Mouse (Mus musculus) layer of hippocampus, adult 2 months (tissue): Measurements from ENCODE around the gene Senp1. TPM values are rescaled to one million over a fixed set of nuclear protein-coding genes. Genes with fewer than 3 reads are reported as not detected.

Experiments used
- DNase-seq, 2 experiments: peaks; one replicate each; pipeline ENCODE4 v3.0.0; 2022; ENCODE audit warnings: low spot score in 2 of 2
- H3K27ac ChIP-seq: fragments of 200-600 bp; 2 replicates; pipeline ENCODE4 v1.8.1; 2022
- H3K4me3 ChIP-seq: fragments of 200-600 bp; 2 replicates; pipeline ENCODE4 v1.8.1; 2022; ENCODE audit warnings: mild to moderate bottlenecking
- CTCF ChIP-seq: fragments of 200-600 bp; conservative IDR thresholded peaks from 2 replicates; pipeline ENCODE4 v1.8.1; 2022; ENCODE audit warnings: antibody characterized with exemption, mild to moderate bottlenecking, moderate library complexity
- total RNA-seq, 2 experiments: library from RNA; stranded (reverse); gene quantifications; 2 replicates each; pipeline ENCODE4 v1.2.3; 2021

The Senp1 gene
- total RNA-seq, 2 experiments from 2014 or later, result 12.7 to 13.5 TPM

DNA sequence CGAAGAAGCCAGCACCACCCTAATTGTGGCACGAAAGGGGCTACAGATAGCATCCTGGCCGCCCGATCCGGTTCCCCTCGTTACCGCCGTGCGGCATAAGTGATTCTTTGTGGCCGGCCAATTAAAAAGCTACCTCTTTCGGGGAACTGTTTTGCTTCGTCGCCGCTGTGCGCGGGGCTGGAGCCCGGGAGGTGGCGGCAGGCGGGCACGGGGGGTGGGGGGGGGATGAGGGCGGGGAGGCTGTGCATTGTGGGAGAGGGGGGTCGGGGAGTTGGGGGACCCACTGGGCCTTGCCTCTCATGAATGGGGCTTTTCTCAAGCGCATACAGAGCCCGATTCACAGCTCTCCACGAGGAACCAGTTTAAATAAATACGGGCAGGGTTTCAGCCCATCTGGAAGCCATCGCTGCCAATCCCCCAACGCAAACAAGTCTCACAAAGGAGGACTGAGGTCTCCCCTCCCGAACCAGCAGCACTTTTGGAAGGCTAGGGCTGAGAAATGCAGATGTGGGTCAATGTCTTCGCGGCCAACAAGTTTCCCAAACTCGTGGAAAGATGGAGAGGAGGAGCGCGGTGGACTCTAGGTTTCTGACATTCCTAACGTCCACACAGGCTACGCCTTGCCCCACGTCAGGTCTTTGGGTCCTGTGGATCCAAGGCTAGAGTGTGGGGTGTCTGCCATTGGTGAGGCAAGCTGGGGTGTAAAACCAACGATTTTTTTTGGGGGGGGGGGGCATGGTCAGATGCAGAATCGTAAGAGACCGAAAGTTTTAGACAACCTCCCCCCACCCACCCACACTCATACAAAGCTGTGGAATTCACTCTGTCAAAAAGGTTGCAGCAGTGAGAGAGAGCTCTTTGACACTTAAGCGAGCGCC, 91.2 kb downstream of the Senp1 start:
- no peak overlapping the region for H3K27ac ChIP-seq
- peak overlapping the region; percentile 37; the same call in 1 of the 2 replicates for H3K4me3 ChIP-seq
- peak; percentile 24 to 52 for DNase-seq
- no peak for TF ChIP-seq CTCF

DNA sequence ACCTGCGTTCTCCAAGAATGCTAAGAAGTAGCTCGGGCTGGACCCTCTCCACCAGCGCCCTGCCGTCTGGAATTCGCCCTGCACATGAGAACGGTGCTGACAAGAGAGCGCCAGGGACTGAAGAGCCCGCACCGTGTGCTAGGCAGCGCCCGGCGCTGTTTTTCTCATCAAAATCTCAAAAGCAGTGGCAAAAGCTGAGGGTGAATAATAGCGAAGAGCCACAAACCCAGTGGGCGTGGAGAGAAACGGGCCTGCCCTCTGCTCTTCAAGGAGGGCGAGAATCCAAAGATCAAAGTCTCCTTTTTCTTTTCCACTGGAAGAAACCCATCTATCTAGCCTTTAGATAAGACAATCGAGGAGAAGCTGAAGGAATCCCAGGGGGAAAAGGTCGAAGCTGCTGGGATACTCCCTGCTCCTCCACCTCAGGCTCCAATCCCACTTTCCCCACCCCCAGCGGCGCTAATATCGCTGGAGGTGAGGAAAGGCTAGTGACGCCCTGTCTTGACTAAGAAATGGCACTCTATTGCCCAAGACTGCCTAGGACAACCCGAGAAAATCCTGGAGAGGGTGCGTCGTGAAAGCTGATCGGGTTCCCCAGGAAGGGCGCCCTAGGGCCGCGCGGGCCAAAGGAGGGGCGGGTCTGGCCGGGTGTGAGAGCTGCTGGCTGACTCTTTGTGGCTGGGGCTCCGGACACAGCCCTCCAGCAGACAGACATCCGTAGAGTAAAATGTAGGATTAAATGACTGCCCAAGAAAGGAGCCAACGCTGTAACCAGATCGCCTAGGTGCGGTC, 92.0 kb downstream of the Senp1 start:
- no peak for TF ChIP-seq CTCF
- Histone ChIP-seq H3K4me3 (peak overlapping the region; percentile 37; the same call in 1 of the 2 replicates), H3K27ac (no peak overlapping the region)
- no peak for DNase-seq

DNA sequence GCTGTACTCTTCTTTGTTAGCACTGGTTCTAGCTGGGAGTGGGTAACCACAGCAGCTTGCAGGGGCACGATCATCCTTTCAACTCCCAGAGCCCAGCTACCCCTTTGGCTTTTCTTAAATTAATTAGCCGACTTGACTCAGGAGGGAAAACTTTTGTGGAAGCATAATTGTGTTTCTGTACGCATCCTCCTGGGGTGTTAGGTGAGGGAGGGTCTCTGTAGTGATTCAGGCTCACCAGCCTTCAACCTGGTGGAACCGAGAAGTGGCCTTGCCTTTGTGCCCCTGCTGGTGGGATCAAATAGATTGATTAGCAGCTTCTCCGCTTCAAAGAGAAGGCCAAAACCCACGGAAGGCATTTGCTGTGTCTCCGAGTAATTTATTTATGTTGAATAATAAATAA, 93.6 kb downstream of the Senp1 start:
- no peak overlapping the region for H3K4me3 ChIP-seq
- no peak overlapping the region for H3K27ac ChIP-seq
- TF ChIP-seq CTCF, result no peak
- DNase-seq, result no peak

DNA sequence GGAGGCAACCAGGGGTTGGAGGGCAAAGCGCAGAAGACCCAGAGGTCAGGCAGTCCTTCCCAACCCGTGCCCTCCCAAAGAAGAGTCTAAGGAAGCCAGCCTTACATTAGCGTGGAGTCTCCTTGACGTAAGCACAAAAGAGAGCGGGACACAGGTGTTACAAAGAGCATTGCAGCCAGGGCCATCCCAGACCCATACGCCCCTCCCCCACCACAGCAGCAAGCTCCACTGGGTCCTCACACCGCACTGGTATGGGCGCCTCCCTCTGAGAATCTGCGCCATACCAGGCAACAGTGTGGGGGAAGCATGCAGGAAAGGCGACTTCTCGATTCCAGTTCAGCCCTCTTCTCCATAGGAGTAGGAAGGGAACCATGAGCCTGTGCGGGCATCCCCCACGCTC, 94.0 kb downstream of the Senp1 start:
- no peak for TF ChIP-seq CTCF

DNA sequence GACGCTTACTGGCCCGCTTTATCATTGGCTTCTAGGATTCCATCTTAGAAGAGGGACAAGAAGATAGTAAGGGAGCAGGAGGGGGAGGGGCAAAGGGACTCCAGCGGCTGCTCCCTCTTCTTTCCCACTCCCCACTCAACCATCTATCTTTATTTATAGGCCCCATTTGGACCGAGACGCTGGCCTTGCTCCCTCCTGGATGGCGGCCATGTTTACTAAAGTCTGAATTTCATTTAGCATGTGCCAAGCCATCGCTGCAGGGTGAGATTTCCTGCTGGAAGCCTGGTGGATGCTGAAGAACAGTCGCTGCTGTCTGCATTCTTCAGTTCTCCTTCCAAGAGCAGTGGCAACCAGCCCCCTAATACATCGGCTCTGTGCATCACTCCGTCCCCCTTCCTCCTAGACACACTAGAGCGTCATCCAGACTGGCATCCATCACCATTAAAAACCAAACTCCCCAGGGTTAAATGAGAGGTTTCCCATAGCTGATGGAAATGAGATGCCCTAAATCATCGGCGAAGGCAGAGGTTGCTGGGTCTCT, 96.8 kb downstream of the Senp1 start:
- no peak for TF ChIP-seq CTCF
- peak in 1 of 2 experiments; percentile 8 for DNase-seq

More for the DNA sequence above, 94.0 kb downstream of the Senp1 start:
- no peak for DNase-seq
- H3K27ac ChIP-seq, result no peak overlapping the region
- H3K4me3 ChIP-seq, result no peak overlapping the region

DNA sequence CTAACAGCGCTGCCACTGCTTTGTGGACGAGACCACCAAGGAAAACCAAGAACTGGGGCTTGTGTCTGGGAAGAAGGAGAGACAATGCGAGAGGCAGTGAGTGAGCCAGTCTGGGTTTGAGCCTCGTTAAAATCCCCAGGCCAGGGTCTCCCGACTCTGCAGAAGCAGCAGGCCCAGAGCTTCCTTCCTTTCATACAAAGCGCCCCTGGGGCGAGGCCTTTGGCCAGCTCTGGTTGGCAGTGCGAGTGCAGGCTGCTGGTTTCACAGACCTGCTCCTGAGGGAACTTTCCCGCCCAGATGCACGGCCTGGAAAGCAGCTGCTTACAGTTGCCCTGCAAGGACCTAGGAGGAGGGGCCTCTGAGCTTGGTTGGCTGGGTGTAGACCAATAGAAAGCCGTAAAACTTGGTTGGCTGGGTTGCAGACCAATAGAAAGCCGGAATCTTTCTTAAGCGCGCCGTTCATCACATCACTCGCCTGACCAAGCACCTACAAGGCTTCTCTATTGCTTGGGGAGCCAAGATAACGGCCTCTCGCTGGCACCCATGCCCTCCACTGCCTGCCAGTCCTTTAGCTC, 100.7 kb downstream of the Senp1 start:
- DNase-seq, result peak; percentile 61 to 78
- Histone ChIP-seq H3K4me3 (peak overlapping the region; percentile 31; the same call in 1 of the 2 replicates), H3K27ac (peak overlapping the region; percentile 57; the same call in 1 of the 2 replicates)
- TF ChIP-seq CTCF, result no peak

More for the DNA sequence above, 96.8 kb downstream of the Senp1 start:
- Histone ChIP-seq H3K27ac (no peak overlapping the region), H3K4me3 (no peak overlapping the region)

DNA sequence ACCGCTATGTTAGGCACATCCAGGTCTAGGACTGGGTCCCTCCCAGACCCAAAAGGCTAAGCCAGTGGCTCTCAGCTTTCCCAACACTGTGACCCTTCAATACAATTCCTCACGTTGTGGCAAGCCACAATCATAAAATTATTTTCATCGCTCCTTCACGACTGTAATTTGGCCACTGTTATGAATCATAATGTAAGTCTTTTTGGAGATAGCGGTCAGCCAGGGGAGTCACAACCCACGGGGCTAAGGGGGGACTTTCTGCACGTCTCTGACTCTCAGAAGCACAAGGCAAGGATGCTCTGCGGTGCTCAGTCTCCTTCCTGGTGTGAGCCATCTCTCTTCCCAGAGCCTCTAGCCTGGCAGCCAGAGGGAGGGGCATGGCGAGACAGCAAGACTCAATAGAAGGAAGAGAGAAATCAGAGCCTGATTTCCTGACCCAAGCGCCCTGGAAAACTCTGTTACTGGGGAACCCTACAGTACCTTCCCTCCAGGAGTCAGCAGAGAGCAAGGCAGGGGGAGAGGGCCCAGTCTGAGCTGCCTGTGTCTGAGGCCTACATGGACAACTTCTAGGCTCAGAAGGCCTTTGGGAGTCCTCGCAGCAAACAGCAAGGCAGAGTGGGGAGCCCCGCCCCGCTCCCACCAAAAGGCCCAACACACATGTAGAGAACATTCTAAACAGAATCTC, 101.4 kb downstream of the Senp1 start:
- TF ChIP-seq CTCF, result peak; percentile 38
- 0 out of 2 replicates have a peak overlapping the region, but pooled peaks have one; percentile 57 for H3K27ac ChIP-seq
- DNase-seq, result no peak
- H3K4me3 ChIP-seq, result no peak overlapping the region; the same call in 1 of the 2 replicates

DNA sequence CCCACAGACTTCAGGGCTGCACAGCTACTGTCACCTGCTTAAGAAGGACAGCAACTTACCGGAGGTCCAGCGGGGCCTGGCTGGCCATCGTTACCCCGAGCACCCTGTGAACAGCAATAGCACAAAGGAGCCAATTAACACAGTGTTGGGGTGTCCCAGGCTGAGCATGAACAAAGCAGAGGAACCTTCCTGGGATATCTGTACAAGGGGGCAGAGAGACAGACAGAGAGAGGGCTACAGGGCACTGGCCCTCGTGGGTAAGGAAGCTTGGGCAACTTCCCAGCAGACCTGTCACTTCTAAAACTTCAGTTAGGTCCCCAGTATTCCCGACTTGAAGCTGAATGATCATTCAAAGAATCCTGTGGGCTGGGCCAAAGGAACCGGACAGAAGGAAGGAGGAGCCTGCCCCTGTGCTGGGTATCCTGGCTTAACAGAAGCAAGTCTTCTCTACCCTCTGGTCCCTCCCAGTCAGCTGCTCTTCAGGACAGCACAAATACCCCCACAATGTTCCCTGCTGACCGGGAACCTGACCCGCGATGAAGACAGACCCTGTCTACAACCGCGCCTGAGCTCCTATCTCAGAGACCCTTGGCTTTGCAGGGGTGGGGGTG, 102.2 kb downstream of the Senp1 start:
- TF ChIP-seq CTCF, result no peak
- DNase-seq, result no peak
- H3K27ac ChIP-seq, result no peak overlapping the region
- no peak overlapping the region for H3K4me3 ChIP-seq

DNA sequence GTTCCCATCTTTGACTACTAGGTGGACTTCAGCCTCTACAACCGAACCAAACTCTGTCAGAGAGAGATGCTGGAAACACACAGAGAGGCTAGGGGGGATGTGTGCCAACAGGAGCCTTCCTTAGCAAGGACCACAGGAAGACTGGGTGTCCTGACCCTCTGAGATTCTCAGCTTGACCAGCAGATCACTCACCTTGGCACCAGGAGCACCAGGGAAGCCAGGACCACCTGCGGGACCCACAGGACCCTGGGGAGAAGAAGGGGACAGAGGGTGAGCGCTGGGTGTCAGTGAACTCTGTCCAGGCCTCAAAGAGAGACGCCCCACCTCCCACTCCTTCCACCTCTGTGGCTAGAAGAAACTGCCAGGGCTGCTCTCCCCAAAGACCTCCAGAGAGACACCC, 102.8 kb downstream of the Senp1 start:
- Histone ChIP-seq H3K4me3 (no peak overlapping the region), H3K27ac (no peak overlapping the region)
- no peak for TF ChIP-seq CTCF
- DNase-seq, result no peak

DNA sequence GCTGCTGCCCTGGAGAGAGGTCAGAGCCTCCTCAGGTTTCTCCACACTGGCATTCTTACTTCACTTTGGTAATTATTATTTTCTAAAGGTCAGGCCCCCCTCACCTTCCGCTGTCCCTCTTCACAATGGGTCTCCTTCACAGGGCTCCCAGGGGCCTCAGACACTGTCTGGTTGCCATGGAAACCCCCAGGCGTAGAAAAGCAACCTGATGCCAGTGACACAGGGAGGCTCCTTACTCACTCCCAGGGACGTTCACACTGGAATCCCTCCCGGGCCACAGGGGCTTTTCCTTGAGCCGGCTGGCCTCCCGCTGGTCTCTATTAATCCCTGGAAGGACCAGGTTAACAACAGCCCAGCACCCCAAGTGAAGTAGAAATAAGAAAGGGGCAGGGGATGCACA, 103.4 kb downstream of the Senp1 start:
- TF ChIP-seq CTCF, result no peak
- DNase-seq, result no peak
- Histone ChIP-seq H3K4me3 (no peak overlapping the region), H3K27ac (no peak overlapping the region)

DNA sequence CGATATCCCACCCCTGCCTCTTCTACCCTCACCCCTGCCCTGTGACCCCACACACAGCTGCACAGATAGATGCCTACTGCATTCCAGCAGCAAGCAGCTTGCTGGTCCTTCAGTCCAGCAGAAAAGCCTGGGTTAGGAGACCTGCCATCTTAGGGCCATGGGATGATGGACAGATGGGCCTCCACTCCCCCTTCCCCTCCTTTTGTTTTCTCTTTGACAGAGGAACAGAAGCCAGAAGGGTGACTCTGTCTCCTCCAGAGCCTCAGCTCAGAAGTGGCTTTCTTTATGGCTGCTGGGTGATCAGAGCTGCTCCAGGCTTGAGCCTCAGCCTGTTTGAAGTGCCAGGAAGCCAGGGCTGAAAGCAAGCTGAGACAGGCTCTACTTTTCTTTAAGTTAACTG, 104.0 kb downstream of the Senp1 start:
- TF ChIP-seq CTCF, result no peak
- no peak for DNase-seq
- H3K4me3 ChIP-seq, result no peak overlapping the region
- H3K27ac ChIP-seq, result no peak overlapping the region

Other genes starting within 250 kb of the Senp1 start
- gene Hdac7, start 249.2 kb downstream of the Senp1 start, total RNA-seq, result 10 to 100 TPM; 23.8 to 28.5 TPM
- gene Vdr, start 183.1 kb downstream of the Senp1 start, total RNA-seq, result under 1 TPM in 1 of 2 experiments, not detected in 1; 0.10 TPM
- 10 to 100 TPM; 32.8 to 34.1 TPM for gene Tmem106c, start 129.5 kb downstream of the Senp1 start, total RNA-seq
- gene Col2a1, start 89.0 kb downstream of the Senp1 start, total RNA-seq, result 1 to 10 TPM in 1 of 2 experiments, under 1 TPM in 1; 0.61 to 1.2 TPM
- gene Pfkm, start 1.2 kb downstream of the Senp1 start, total RNA-seq, result 100 to 1,000 TPM; 333 to 349 TPM
- gene Asb8, start 71.9 kb upstream of the Senp1 start, total RNA-seq, result 10 to 100 TPM; 51.8 to 55.1 TPM
- 10 to 100 TPM; 10.6 to 10.9 TPM for gene Ccdc184, start 73.4 kb upstream of the Senp1 start, total RNA-seq
- gene Olfr288, start 101.8 kb upstream of the Senp1 start, total RNA-seq, result not detected
- gene Gm44579, start 127.2 kb upstream of the Senp1 start, total RNA-seq, result not detected
- gene Olfr287, start 127.3 kb upstream of the Senp1 start, total RNA-seq, result 1 to 10 TPM; 4.1 to 4.4 TPM
- not detected for gene Olfr286, start 140.7 kb upstream of the Senp1 start, total RNA-seq
- not detected for gene H1fnt, start 163.5 kb upstream of the Senp1 start, total RNA-seq
- gene Zfp641, start 202.4 kb upstream of the Senp1 start, total RNA-seq, result 1 to 10 TPM; 6.4 to 6.8 TPM
- not detected for gene Olfr285, start 223.6 kb upstream of the Senp1 start, total RNA-seq
- not detected for gene Olfr284, start 247.2 kb upstream of the Senp1 start, total RNA-seq